Mouse (Mus musculus) liver, adult 2 months (tissue): ENCODE data around the gene Mxd1. TPM values are rescaled to one million over a fixed set of nuclear protein-coding genes. Genes with fewer than 3 reads are reported as not detected.

Experiments used
- DNase-seq: peaks from one replicate; pipeline ENCODE4 v3.0.0-alpha.2; 2011; ENCODE audit warnings: low read depth, low spot score; ENCODE audit errors: extremely low read depth
- H3K27ac ChIP-seq: fragments of 200-500 bp; replicated peaks from 2 replicates; pipeline ENCODE4 v1.5.1; 2012; ENCODE audit warnings: low read depth, mild to moderate bottlenecking, control low read depth, inconsistent platforms, low read length; ENCODE audit not compliant: insufficient read depth
- H3K27me3 ChIP-seq: fragments of 200-500 bp; 2 replicates; pipeline ENCODE4 v1.6.1; 2012; ENCODE audit warnings: mild to moderate bottlenecking, moderate library complexity, low read length, inconsistent platforms; ENCODE audit not compliant: control insufficient read depth, insufficient read depth
- H3K36me3 ChIP-seq: fragments of 200-500 bp; 2 replicates; pipeline ENCODE4 v1.6.1; 2012; ENCODE audit warnings: low read length, inconsistent platforms; ENCODE audit not compliant: control insufficient read depth, insufficient read depth
- H3K4me1 ChIP-seq: fragments of 200-500 bp; 2 replicates; pipeline ENCODE4 v1.6.1; 2011; ENCODE audit warnings: low read length; ENCODE audit not compliant: control insufficient read depth, insufficient read depth
- H3K4me3 ChIP-seq: fragments of 200-500 bp; 2 replicates; pipeline ENCODE4 v1.5.1; 2011; ENCODE audit warnings: low read depth, mild to moderate bottlenecking, control low read depth, low read length, moderate library complexity; ENCODE audit not compliant: insufficient read depth
- H3K79me2 ChIP-seq: fragments of 200-500 bp; 2 replicates; pipeline ENCODE4 v1.6.1; 2012; ENCODE audit warnings: inconsistent platforms, mild to moderate bottlenecking, low read length, moderate library complexity; ENCODE audit not compliant: control insufficient read depth, insufficient read depth
- H3K9ac ChIP-seq: fragments of 200-500 bp; 2 replicates; pipeline ENCODE4 v1.6.1; 2012; ENCODE audit warnings: low read depth, mild to moderate bottlenecking, control low read depth, inconsistent platforms, low read length
- CTCF ChIP-seq: fragments of 200-500 bp; IDR thresholded peaks from 2 replicates; pipeline ENCODE4 v1.5.1; 2011; ENCODE audit warnings: low read depth, low read length, control low read depth
- POLR2A ChIP-seq: fragments of 200-500 bp; IDR thresholded peaks from 2 replicates; pipeline ENCODE4 v1.6.1; 2011; ENCODE audit warnings: low read length, control low read depth; ENCODE audit not compliant: insufficient read depth; ENCODE audit errors: extremely low read depth
- WGBS: fragments of 180-500 bp; shearing (Covaris S2); methylation state at CpG from one replicate; pipeline ENCODE4 v1.1.7; 2018; 5-methylcytosine and 5-hydroxymethylcytosine counted together
- polyA plus RNA-seq: library from polyadenylated mRNA; depleted of rRNA; stranded (reverse); fragments of >200 nt; gene quantifications from 2 replicates; pipeline ENCODE4 v1.2.3, GENCODE M21; 2012
- total RNA-seq: library from RNA; depleted of rRNA; stranded (reverse); fragments of >200 nt; gene quantifications from 2 replicates; pipeline ENCODE4 v1.2.3, GENCODE M21; 2014

Mxd1 gene
- total and polyA plus RNA-seq, 2 experiments = 2.0 to 2.8 TPM

- TF ChIP-seq POLR2A (no peak), CTCF (no peak)
- H3K27ac ChIP-seq = no peak overlapping the region
- peak; percentile 73 for DNase-seq
- peaks cover 12% of the 10 kb centered on the region for H3K4me1 ChIP-seq
- WGBS = 62% methylated on average over 5 of the region's 5 CpGs
- H3K79me2 ChIP-seq = peaks cover 4% of the 10 kb centered on the region; the same call in 1 of the 2 replicates
- no peak overlapping the region for H3K9ac ChIP-seq
- H3K36me3 ChIP-seq = peaks cover 8% of the 10 kb centered on the region; the same call in 1 of the 2 replicates
- no peaks in the 10 kb centered on the region for H3K27me3 ChIP-seq
- H3K4me3 ChIP-seq = no peak overlapping the region
Measured at GRCm38 (mm10) chr6:86665076-86665475, 3.9 kb downstream of the Mxd1 start.

GRCm38 (mm10) chr6:86660161-86660877, 8.6 kb downstream of the Mxd1 start:
- H3K4me3 ChIP-seq = no peak overlapping the region
- 69% methylated on average over 9 of the region's 9 CpGs for WGBS
- no peak overlapping the region for H3K27ac ChIP-seq
- peak; percentile 20 for DNase-seq
- H3K9ac ChIP-seq = no peak overlapping the region
- no peaks in the 10 kb centered on the region for H3K27me3 ChIP-seq
- H3K36me3 ChIP-seq = peaks cover 18% of the 10 kb centered on the region; the same call in 1 of the 2 replicates
- H3K79me2 ChIP-seq = no peaks in the 10 kb centered on the region; the same call in 1 of the 2 replicates
- TF ChIP-seq CTCF (no peak), POLR2A (no peak)
- peaks cover 5% of the 10 kb centered on the region for H3K4me1 ChIP-seq

GRCm38 (mm10) chr6:86658501-86658900, 10.5 kb downstream of the Mxd1 start:
- Histone ChIP-seq H3K4me1 (peaks cover 5% of the 10 kb centered on the region), H3K9ac (no peak overlapping the region), H3K79me2 (no peaks in the 10 kb centered on the region), H3K36me3 (peaks cover 18% of the 10 kb centered on the region; the same call in 1 of the 2 replicates), H3K27me3 (no peaks in the 10 kb centered on the region), H3K4me3 (no peak overlapping the region), H3K27ac (no peak overlapping the region)
- TF ChIP-seq POLR2A = no peak
- TF ChIP-seq CTCF = no peak
- DNase-seq = no peak
- 87% methylated on average over 3 of the region's 3 CpGs for WGBS

GRCm38 (mm10) chr6:86654270-86654916, 14.6 kb downstream of the Mxd1 start:
- TF ChIP-seq CTCF (no peak), POLR2A (no peak)
- WGBS = 69% methylated on average over 9 of the region's 9 CpGs
- Histone ChIP-seq H3K79me2 (no peaks in the 10 kb centered on the region), H3K27ac (no peak overlapping the region), H3K4me1 (peaks cover 5% of the 10 kb centered on the region), H3K27me3 (no peaks in the 10 kb centered on the region), H3K36me3 (peaks cover 18% of the 10 kb centered on the region; the same call in 1 of the 2 replicates), H3K4me3 (no peak overlapping the region), H3K9ac (no peak overlapping the region)
- DNase-seq = peak; percentile 52

- Histone ChIP-seq H3K4me3 (no peak overlapping the region), H3K36me3 (peaks cover 16% of the 10 kb centered on the region; the same call in 1 of the 2 replicates)
- WGBS = 98% methylated on average over 6 of the region's 6 CpGs
Measured at GRCm38 (mm10) chr6:86653026-86653425, 15.9 kb downstream of the Mxd1 start.

More at GRCm38 (mm10) chr6:86653026-86653425, 15.9 kb downstream of the Mxd1 start:
- Histone ChIP-seq H3K27ac (no peak overlapping the region), H3K79me2 (no peaks in the 10 kb centered on the region), H3K9ac (no peak overlapping the region), H3K4me1 (peaks cover 5% of the 10 kb centered on the region), H3K27me3 (no peaks in the 10 kb centered on the region)
- TF ChIP-seq CTCF (no peak), POLR2A (no peak)
- no peak for DNase-seq
